Mouse (Mus musculus): ENCODE measurements around the gene Qpctl. TPM values are rescaled to one million over a fixed set of nuclear protein-coding genes. Genes with fewer than 3 reads are reported as not detected.

Gene Qpctl
- polyA plus RNA-seq, 1 experiment from 2014 or later: 10.0 TPM

DNA sequence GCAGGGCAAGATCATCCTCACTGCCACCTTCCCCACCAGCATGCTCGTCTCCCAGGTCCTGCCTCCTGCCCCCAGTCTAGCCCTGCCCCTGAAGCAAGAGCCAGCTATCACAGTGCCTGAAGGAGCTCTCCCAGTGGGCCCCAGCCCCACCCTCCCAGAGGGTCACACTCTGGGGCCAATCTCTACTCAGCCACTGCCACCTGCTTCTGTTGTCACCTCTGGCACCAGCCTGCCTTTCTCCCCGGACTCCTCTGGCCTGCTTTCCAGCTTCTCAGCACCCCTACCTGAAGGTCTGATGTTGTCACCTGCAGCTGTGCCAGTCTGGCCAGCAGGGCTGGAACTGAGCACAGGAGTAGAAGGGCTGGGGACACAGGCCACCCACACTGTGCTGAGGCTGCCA is 51.9 kb downstream of the Qpctl start:
- H3K9ac ChIP-seq: peak overlapping the region; percentile 97
- no peak overlapping the region for H3K27ac ChIP-seq (ENCODE audit: poor library complexity, severe bottlenecking)
- 40% methylated on average over 2 of the region's 2 CpGs for WGBS

GRCm38 (mm10) chr7:19096421-19096976 is 52.6 kb downstream of the Qpctl start:
- H3K9me3 ChIP-seq (replicated peaks): no peaks in the 10 kb centered on the region
- H3K4me1 ChIP-seq (replicated peaks): peaks cover 44% of the 10 kb centered on the region
- H3K4me2 ChIP-seq: peak overlapping the region; percentile 88
- peak overlapping the region; percentile 97 for H3K9ac ChIP-seq
- no peak for ATAC-seq (ENCODE audit: insufficient number of reproducible peaks, low FRiP score)
- H3K27ac ChIP-seq (ENCODE audit: poor library complexity, severe bottlenecking): peak overlapping the region; percentile 99
- peaks cover 22% of the 10 kb centered on the region for H3K36me3 ChIP-seq
- 49% methylated on average over 5 of the region's 5 CpGs for WGBS
- peak overlapping the region; percentile 79 for H3K4me3 ChIP-seq
- H3K27me3 ChIP-seq (replicated peaks): no peaks in the 10 kb centered on the region; the same call in 1 of the 2 replicates

More for the DNA sequence above, 51.9 kb downstream of the Qpctl start:
- no peaks in the 10 kb centered on the region for H3K27me3 ChIP-seq (replicated peaks)
- no peaks in the 10 kb centered on the region for H3K9me3 ChIP-seq (replicated peaks)
- peaks cover 15% of the 10 kb centered on the region for H3K36me3 ChIP-seq
- ATAC-seq (ENCODE audit: insufficient number of reproducible peaks, low FRiP score): no peak
- H3K4me3 ChIP-seq: no peak overlapping the region
- H3K4me2 ChIP-seq: peak overlapping the region; percentile 88
- H3K4me1 ChIP-seq (replicated peaks): peaks cover 37% of the 10 kb centered on the region

DNA sequence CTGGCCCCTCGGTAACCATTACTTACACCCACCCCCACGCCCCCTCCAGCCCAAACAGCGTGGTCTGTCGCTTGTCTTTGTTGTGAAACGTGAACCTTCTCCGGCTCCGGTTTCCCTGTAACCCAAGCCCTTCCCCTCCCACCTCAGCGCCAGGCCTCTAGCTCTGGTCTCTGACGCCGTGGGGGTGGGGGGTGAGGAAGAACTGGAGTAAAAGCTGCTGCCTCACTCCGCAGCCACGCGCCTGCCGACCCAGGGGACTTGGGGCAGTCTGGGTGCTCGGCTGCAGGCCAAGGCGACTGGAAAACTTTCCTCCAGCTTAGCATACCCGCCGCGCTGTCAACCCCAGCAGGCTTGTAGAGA is 53.4 kb downstream of the Qpctl start:
- H3K27ac ChIP-seq (ENCODE audit: poor library complexity, severe bottlenecking): peak overlapping the region; percentile 99
- no peaks in the 10 kb centered on the region for H3K9me3 ChIP-seq (replicated peaks)
- ATAC-seq (ENCODE audit: insufficient number of reproducible peaks, low FRiP score): peak; percentile 15; the same call in 1 of the 2 replicates
- peaks cover 29% of the 10 kb centered on the region for H3K36me3 ChIP-seq
- under 1% methylated on average over 19 of the region's 19 CpGs for WGBS
- peak overlapping the region; percentile 88 for H3K4me2 ChIP-seq
- H3K27me3 ChIP-seq (replicated peaks): no peaks in the 10 kb centered on the region; the same call in 1 of the 2 replicates
- H3K9ac ChIP-seq: peak overlapping the region; percentile 97
- H3K4me1 ChIP-seq (replicated peaks): peaks cover 47% of the 10 kb centered on the region
- H3K4me3 ChIP-seq: peak overlapping the region; percentile 79

- Histone ChIP-seq H3K27me3 (replicated peaks) (no peaks in the 10 kb centered on the region; the same call in 1 of the 2 replicates), H3K27ac (ENCODE audit: poor library complexity, severe bottlenecking) (peak overlapping the region; percentile 99), H3K9ac (peak overlapping the region; percentile 97), H3K36me3 (peaks cover 36% of the 10 kb centered on the region), H3K9me3 (replicated peaks) (no peaks in the 10 kb centered on the region), H3K4me3 (peak overlapping the region; percentile 79), H3K4me2 (peak overlapping the region; percentile 88), H3K4me1 (replicated peaks) (peaks cover 47% of the 10 kb centered on the region)
- ATAC-seq (ENCODE audit: insufficient number of reproducible peaks, low FRiP score): no peak
- WGBS: under 1% methylated on average over 80 of the region's 87 CpGs
Observed at GRCm38 (mm10) chr7:19094826-19095750, 54.0 kb downstream of the Qpctl start.

GRCm38 (mm10) chr7:19094471-19094825 is 54.6 kb downstream of the Qpctl start, which contains the start of gene Six5:
Gene Six5, plus strand, starts transcription at chr7:19094594.
- Histone ChIP-seq H3K36me3 (peaks cover 42% of the 10 kb centered on the region), H3K4me3 (peak within 1 kb of the TSS; percentile 79), H3K27me3 (replicated peaks) (no peaks in the 10 kb centered on the region; the same call in 1 of the 2 replicates), H3K27ac (ENCODE audit: poor library complexity, severe bottlenecking) (peak within 1 kb of the TSS; percentile 99), H3K4me1 (replicated peaks) (peaks cover 47% of the 10 kb centered on the region), H3K4me2 (peak within 1 kb of the TSS; percentile 88), H3K9me3 (replicated peaks) (no peaks in the 10 kb centered on the region), H3K9ac (peak within 1 kb of the TSS; percentile 97)
- 0% methylated on average over 33 of the region's 36 CpGs for WGBS
- no peak; the same call in 1 of the 2 replicates for ATAC-seq (ENCODE audit: insufficient number of reproducible peaks, low FRiP score)

DNA sequence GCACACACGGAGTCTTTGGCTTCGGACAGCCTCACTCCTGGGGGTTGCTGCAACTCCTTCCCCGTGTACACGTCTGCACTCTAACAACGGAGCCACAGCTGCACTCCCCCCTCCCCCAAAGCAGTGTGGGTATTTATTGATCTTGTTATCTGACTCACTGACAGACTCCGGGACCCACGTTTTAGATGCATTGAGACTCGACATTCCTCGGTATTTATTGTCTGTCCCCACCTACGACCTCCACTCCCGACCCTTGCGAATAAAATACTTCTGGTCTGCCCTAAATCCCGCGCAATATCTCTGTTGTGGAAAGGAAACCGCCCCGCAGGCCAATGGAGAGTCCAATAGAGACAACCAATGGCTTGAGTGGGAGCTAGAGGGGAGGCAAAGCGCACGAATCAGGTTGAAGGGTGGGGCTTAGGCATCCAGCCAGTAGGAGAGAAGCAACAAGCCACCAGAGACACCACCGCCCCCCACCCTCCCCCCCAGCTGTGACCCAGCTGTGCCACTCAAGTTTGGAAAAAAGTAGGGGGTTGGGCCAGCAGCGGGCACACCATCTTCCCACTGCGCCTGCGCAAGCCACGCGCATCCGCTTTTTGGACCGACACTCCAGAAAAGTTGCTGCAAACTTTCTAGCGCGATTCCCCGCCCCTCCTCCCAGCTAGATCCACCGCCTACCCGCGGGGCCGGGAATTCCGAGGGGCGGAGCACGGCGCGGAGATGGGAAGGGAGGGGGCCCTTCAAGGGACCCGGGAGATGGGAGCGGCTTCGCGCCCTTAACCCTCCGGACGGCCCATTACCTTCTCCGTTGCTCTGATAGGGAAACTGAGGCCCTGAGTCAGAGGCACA is 55.3 kb downstream of the Qpctl start:
- Histone ChIP-seq H3K27ac (ENCODE audit: poor library complexity, severe bottlenecking) (peak overlapping the region; percentile 99), H3K9ac (peak overlapping the region; percentile 97), H3K4me3 (peak overlapping the region; percentile 79), H3K4me1 (replicated peaks) (peaks cover 47% of the 10 kb centered on the region), H3K4me2 (peak overlapping the region; percentile 88), H3K27me3 (replicated peaks) (no peaks in the 10 kb centered on the region; the same call in 1 of the 2 replicates), H3K9me3 (replicated peaks) (no peaks in the 10 kb centered on the region), H3K36me3 (peaks cover 46% of the 10 kb centered on the region)
- ATAC-seq (ENCODE audit: insufficient number of reproducible peaks, low FRiP score): peak; percentile 83
- under 1% methylated on average over 44 of the region's 45 CpGs for WGBS

DNA sequence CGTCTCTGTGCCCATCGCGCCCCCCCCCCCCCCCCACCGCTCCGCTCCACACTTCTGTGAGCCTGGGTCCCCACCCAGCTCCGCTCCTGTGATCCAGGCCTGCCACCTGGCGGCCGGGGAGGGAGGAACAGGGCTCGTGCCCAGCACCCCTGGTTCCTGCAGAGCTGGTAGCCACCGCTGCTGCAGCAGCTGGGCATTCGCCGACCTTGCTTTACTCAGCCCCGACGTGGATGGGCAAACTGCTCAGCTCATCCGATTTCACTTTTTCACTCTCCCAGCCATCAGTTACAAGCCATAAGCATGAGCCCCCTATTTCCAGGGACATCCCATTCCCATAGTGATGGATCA is 55.9 kb downstream of the Qpctl start:
- H3K9ac ChIP-seq: peak overlapping the region; percentile 72
- no peaks in the 10 kb centered on the region for H3K9me3 ChIP-seq (replicated peaks)
- H3K27me3 ChIP-seq (replicated peaks): no peaks in the 10 kb centered on the region; the same call in 1 of the 2 replicates
- H3K4me3 ChIP-seq: peak overlapping the region; percentile 79
- WGBS: 0% methylated on average over 12 of the region's 15 CpGs
- H3K4me1 ChIP-seq (replicated peaks): peaks cover 47% of the 10 kb centered on the region
- ATAC-seq (ENCODE audit: insufficient number of reproducible peaks, low FRiP score): peak; percentile 68
- H3K36me3 ChIP-seq: peaks cover 52% of the 10 kb centered on the region
- H3K27ac ChIP-seq (ENCODE audit: poor library complexity, severe bottlenecking): peak overlapping the region; percentile 94
- peak overlapping the region; percentile 88 for H3K4me2 ChIP-seq

GRCm38 (mm10) chr7:19092381-19093173 is 56.5 kb downstream of the Qpctl start:
- ATAC-seq (ENCODE audit: insufficient number of reproducible peaks, low FRiP score): peak; percentile 50
- WGBS: 3% methylated on average over 37 of the region's 38 CpGs
- Histone ChIP-seq H3K9me3 (replicated peaks) (no peaks in the 10 kb centered on the region), H3K9ac (peak overlapping the region; percentile 72), H3K4me3 (peak overlapping the region; percentile 79), H3K4me2 (peak overlapping the region; percentile 88), H3K27me3 (replicated peaks) (no peaks in the 10 kb centered on the region; the same call in 1 of the 2 replicates), H3K36me3 (peaks cover 53% of the 10 kb centered on the region), H3K4me1 (replicated peaks) (peaks cover 42% of the 10 kb centered on the region), H3K27ac (ENCODE audit: poor library complexity, severe bottlenecking) (peak overlapping the region; percentile 94)

GRCm38 (mm10) chr7:19091913-19092312 is 57.2 kb downstream of the Qpctl start:
- ATAC-seq (ENCODE audit: insufficient number of reproducible peaks, low FRiP score): no peak

More at GRCm38 (mm10) chr7:19091913-19092312, 57.2 kb downstream of the Qpctl start:
- peak overlapping the region; percentile 88 for H3K4me2 ChIP-seq
- H3K36me3 ChIP-seq: peaks cover 53% of the 10 kb centered on the region
- H3K27ac ChIP-seq (ENCODE audit: poor library complexity, severe bottlenecking): peak overlapping the region; percentile 94
- H3K9me3 ChIP-seq (replicated peaks): no peaks in the 10 kb centered on the region
- H3K4me1 ChIP-seq (replicated peaks): peaks cover 39% of the 10 kb centered on the region
- 40% methylated on average over 17 of the region's 17 CpGs for WGBS
- peak overlapping the region; percentile 72 for H3K9ac ChIP-seq
- 0 out of 2 replicates have a peak overlapping the region, but pooled peaks have one; percentile 3 for H3K4me3 ChIP-seq
- H3K27me3 ChIP-seq (replicated peaks): no peaks in the 10 kb centered on the region; the same call in 1 of the 2 replicates

Data from heart, embryonic 12.5 days (tissue).